Mouse (Mus musculus): Measurements from ENCODE around the gene Slx4ip. TPM values are rescaled to one million over a fixed set of nuclear protein-coding genes. Genes with fewer than 3 reads are reported as not detected.

The Slx4ip gene
- polyA plus RNA-seq, 1 experiment, result 4.0 TPM

GRCm38 (mm10) chr2:137117321-137117690 lies 226.3 kb downstream of the Slx4ip start:
- no peaks in the 10 kb centered on the region for H3K4me1 ChIP-seq (ENCODE audit: control insufficient read depth, insufficient read depth, low read length)
- TF ChIP-seq POLR2A (IDR thresholded peaks at IDR 0.05; ENCODE audit: extremely low read depth, insufficient read depth, low read length) (no peak), CTCF (IDR thresholded peaks at IDR 0.05; ENCODE audit: extremely low read depth, insufficient read depth, low read length) (0 out of 2 replicates have a peak, but pooled peaks have one; percentile 19)
- H3K27ac ChIP-seq (ENCODE audit: insufficient read depth, low read length), result peak overlapping the region; percentile 85
- peak overlapping the region; percentile 56 for H3K4me3 ChIP-seq (ENCODE audit: insufficient read depth, low read length)

Other genes starting within 250 kb of the Slx4ip start
- gene Snap25, start 177.8 kb upstream of the Slx4ip start, polyA plus RNA-seq (2012; rRNA removed), result 2,914 and 2,964 TPM in 2 replicates
- gene AL731706.2, start 5.5 kb upstream of the Slx4ip start, polyA plus RNA-seq (2012; rRNA removed), result not detected in 2 replicates
- gene AL731706.1, start 171 bp downstream of the Slx4ip start, polyA plus RNA-seq (2012; rRNA removed), result 33.2 and 37.6 TPM in 2 replicates
- gene Mkks, start 171 bp downstream of the Slx4ip start, polyA plus RNA-seq (2012; rRNA removed), result 11.9 and 12.3 TPM in 2 replicates
- gene Jag1, start 225.4 kb downstream of the Slx4ip start, polyA plus RNA-seq (2012; rRNA removed), result 2.6 and 2.9 TPM in 2 replicates

All from cortical plate, adult 2 months (tissue).